Mouse (Mus musculus): ENCODE measurements around the gene Tor1a. TPM values are rescaled to one million over a fixed set of nuclear protein-coding genes. Genes with fewer than 3 reads are reported as not detected.

Gene Tor1a
- polyA plus RNA-seq, 1 experiment, result 59.2 TPM

GRCm38 (mm10) chr2:31002857-31003256 lies 35.1 kb upstream of the Tor1a start:
- Histone ChIP-seq H3K36me3 (ENCODE audit: control insufficient read depth, insufficient read depth) (peaks cover 18% of the 10 kb centered on the region), H3K79me3 (ENCODE audit: low read depth) (no peaks in the 10 kb centered on the region), H3K27me3 (ENCODE audit: control insufficient read depth, insufficient read depth, insufficient read length) (no peaks in the 10 kb centered on the region), H3K79me2 (ENCODE audit: control insufficient read depth, insufficient read depth) (no peaks in the 10 kb centered on the region), H3K4me3 (ENCODE audit: insufficient read depth, poor library complexity, severe bottlenecking) (no peak overlapping the region), H3ac (ENCODE audit: control insufficient read depth, insufficient read length, low read depth) (no peak overlapping the region)
- no peak for TF ChIP-seq CTCF (IDR thresholded peaks at IDR 0.05; ENCODE audit: control insufficient read depth, insufficient read depth, insufficient read length)
- no peak for TF ChIP-seq MYOG (IDR thresholded peaks at IDR 0.05; ENCODE audit: control insufficient read depth, extremely low read depth, insufficient read length)
- no peak for TF ChIP-seq USF1 (IDR thresholded peaks at IDR 0.05; ENCODE audit: low read depth)
- TF ChIP-seq FOSL1 (IDR thresholded peaks at IDR 0.05; ENCODE audit: insufficient read depth, low read length, poor library complexity, severe bottlenecking), result no peak
- TF ChIP-seq MYOD1 (IDR thresholded peaks at IDR 0.05; ENCODE audit: control insufficient read depth, insufficient read length, low read depth), result no peak
- TF ChIP-seq CEBPB (IDR thresholded peaks at IDR 0.05; ENCODE audit: low read depth), result no peak
- TF ChIP-seq MAX (IDR thresholded peaks at IDR 0.05), result no peak

- no peak overlapping the region for H3K4me3 ChIP-seq (ENCODE audit: insufficient read depth, poor library complexity, severe bottlenecking)
- no peak overlapping the region for H3ac ChIP-seq (ENCODE audit: control insufficient read depth, insufficient read length, low read depth)
- H3K79me3 ChIP-seq (ENCODE audit: low read depth), result no peaks in the 10 kb centered on the region
- H3K79me2 ChIP-seq (ENCODE audit: control insufficient read depth, insufficient read depth), result no peaks in the 10 kb centered on the region
- peaks cover 7% of the 10 kb centered on the region for H3K36me3 ChIP-seq (ENCODE audit: control insufficient read depth, insufficient read depth)
- H3K27me3 ChIP-seq (ENCODE audit: control insufficient read depth, insufficient read depth, insufficient read length), result no peaks in the 10 kb centered on the region
- TF ChIP-seq MYOD1 (IDR thresholded peaks at IDR 0.05; ENCODE audit: control insufficient read depth, insufficient read length, low read depth) (no peak), CTCF (IDR thresholded peaks at IDR 0.05; ENCODE audit: control insufficient read depth, insufficient read depth, insufficient read length) (no peak), FOSL1 (IDR thresholded peaks at IDR 0.05; ENCODE audit: insufficient read depth, low read length, poor library complexity, severe bottlenecking) (no peak), MYOG (IDR thresholded peaks at IDR 0.05; ENCODE audit: control insufficient read depth, extremely low read depth, insufficient read length) (no peak), MAX (IDR thresholded peaks at IDR 0.05) (no peak), CEBPB (IDR thresholded peaks at IDR 0.05; ENCODE audit: low read depth) (no peak), USF1 (IDR thresholded peaks at IDR 0.05; ENCODE audit: low read depth) (no peak)
Observed at GRCm38 (mm10) chr2:30998443-30999260, 30.9 kb upstream of the Tor1a start.

GRCm38 (mm10) chr2:30995432-30995996 lies 27.8 kb upstream of the Tor1a start:
- no peak overlapping the region for H3K4me3 ChIP-seq (ENCODE audit: insufficient read depth, poor library complexity, severe bottlenecking)

GRCm38 (mm10) chr2:30994853-30995252 lies 27.1 kb upstream of the Tor1a start:
- Histone ChIP-seq H3K4me3 (ENCODE audit: insufficient read depth, poor library complexity, severe bottlenecking) (no peak overlapping the region), H3ac (ENCODE audit: control insufficient read depth, insufficient read length, low read depth) (no peak overlapping the region), H3K79me3 (ENCODE audit: low read depth) (no peaks in the 10 kb centered on the region), H3K36me3 (ENCODE audit: control insufficient read depth, insufficient read depth) (peaks cover 4% of the 10 kb centered on the region), H3K27me3 (ENCODE audit: control insufficient read depth, insufficient read depth, insufficient read length) (no peaks in the 10 kb centered on the region), H3K79me2 (ENCODE audit: control insufficient read depth, insufficient read depth) (no peaks in the 10 kb centered on the region)
- TF ChIP-seq MYOG (IDR thresholded peaks at IDR 0.05; ENCODE audit: control insufficient read depth, extremely low read depth, insufficient read length), result no peak
- no peak for TF ChIP-seq MAX (IDR thresholded peaks at IDR 0.05)
- no peak for TF ChIP-seq USF1 (IDR thresholded peaks at IDR 0.05; ENCODE audit: low read depth)
- no peak for TF ChIP-seq FOSL1 (IDR thresholded peaks at IDR 0.05; ENCODE audit: insufficient read depth, low read length, poor library complexity, severe bottlenecking)
- TF ChIP-seq CTCF (IDR thresholded peaks at IDR 0.05; ENCODE audit: control insufficient read depth, insufficient read depth, insufficient read length), result no peak
- TF ChIP-seq CEBPB (IDR thresholded peaks at IDR 0.05; ENCODE audit: low read depth), result no peak
- no peak for TF ChIP-seq MYOD1 (IDR thresholded peaks at IDR 0.05; ENCODE audit: control insufficient read depth, insufficient read length, low read depth)

More at GRCm38 (mm10) chr2:30995432-30995996, 27.8 kb upstream of the Tor1a start:
- H3K27me3 ChIP-seq (ENCODE audit: control insufficient read depth, insufficient read depth, insufficient read length), result no peaks in the 10 kb centered on the region
- H3K79me3 ChIP-seq (ENCODE audit: low read depth), result no peaks in the 10 kb centered on the region
- peaks cover 4% of the 10 kb centered on the region for H3K36me3 ChIP-seq (ENCODE audit: control insufficient read depth, insufficient read depth)
- TF ChIP-seq FOSL1 (IDR thresholded peaks at IDR 0.05; ENCODE audit: insufficient read depth, low read length, poor library complexity, severe bottlenecking) (no peak), USF1 (IDR thresholded peaks at IDR 0.05; ENCODE audit: low read depth) (peak; percentile 31)
- no peak overlapping the region for H3ac ChIP-seq (ENCODE audit: control insufficient read depth, insufficient read length, low read depth)
- no peaks in the 10 kb centered on the region for H3K79me2 ChIP-seq (ENCODE audit: control insufficient read depth, insufficient read depth)

- no peak for TF ChIP-seq FOSL1 (IDR thresholded peaks at IDR 0.05; ENCODE audit: insufficient read depth, low read length, poor library complexity, severe bottlenecking)
- no peak for TF ChIP-seq MYOD1 (IDR thresholded peaks at IDR 0.05; ENCODE audit: control insufficient read depth, insufficient read length, low read depth)
- no peak for TF ChIP-seq CEBPB (IDR thresholded peaks at IDR 0.05; ENCODE audit: low read depth)
- TF ChIP-seq CTCF (IDR thresholded peaks at IDR 0.05; ENCODE audit: control insufficient read depth, insufficient read depth, insufficient read length), result no peak
- no peak for TF ChIP-seq USF1 (IDR thresholded peaks at IDR 0.05; ENCODE audit: low read depth)
- TF ChIP-seq MYOG (IDR thresholded peaks at IDR 0.05; ENCODE audit: control insufficient read depth, extremely low read depth, insufficient read length), result no peak
- TF ChIP-seq MAX (IDR thresholded peaks at IDR 0.05), result no peak
- peaks cover 9% of the 10 kb centered on the region for H3K36me3 ChIP-seq (ENCODE audit: control insufficient read depth, insufficient read depth)
Observed at GRCm38 (mm10) chr2:30990221-30990620, 22.5 kb upstream of the Tor1a start.

More at GRCm38 (mm10) chr2:30990221-30990620, 22.5 kb upstream of the Tor1a start:
- Histone ChIP-seq H3K27me3 (ENCODE audit: control insufficient read depth, insufficient read depth, insufficient read length) (no peaks in the 10 kb centered on the region), H3ac (ENCODE audit: control insufficient read depth, insufficient read length, low read depth) (no peak overlapping the region), H3K4me3 (ENCODE audit: insufficient read depth, poor library complexity, severe bottlenecking) (no peak overlapping the region), H3K79me2 (ENCODE audit: control insufficient read depth, insufficient read depth) (peaks cover 6% of the 10 kb centered on the region), H3K79me3 (ENCODE audit: low read depth) (peaks cover 1% of the 10 kb centered on the region)
